In the genomic region with DNA sequence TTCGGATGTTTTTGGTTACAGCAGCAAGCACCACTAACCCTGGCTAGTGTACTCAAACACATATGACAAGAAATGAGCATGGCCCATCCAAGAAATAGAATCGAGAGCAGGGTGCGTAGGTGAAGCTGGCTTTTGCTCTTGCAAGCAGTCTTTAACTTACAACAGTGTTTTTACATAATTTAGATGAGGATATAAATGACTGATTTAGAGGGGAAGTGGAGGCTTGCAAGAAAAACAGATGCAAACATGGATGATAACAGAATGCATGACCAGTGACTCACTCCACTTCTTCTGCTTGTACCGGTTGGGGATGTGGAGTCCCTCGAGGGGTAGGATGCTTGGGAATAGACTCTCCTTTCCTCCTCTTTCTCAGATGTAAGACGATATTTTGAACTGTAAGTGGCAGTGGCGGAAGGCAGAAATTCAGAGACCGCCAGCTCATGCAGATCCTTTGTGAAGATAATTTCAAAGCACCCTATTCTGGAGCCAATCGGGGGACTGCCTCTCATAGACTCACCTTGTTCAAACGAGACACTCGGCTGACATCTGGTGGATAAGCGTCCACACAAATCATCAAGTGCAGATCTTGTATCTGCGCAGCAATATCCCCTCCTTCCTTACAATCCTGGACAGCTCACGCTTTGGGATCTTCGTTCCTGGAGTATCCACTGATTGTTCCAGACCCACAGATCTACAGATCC, we compare ENCODE assay signal across 25 mouse cellular contexts.
DNase-seq lines count a peak whose midpoint lies in the region; ATAC-seq and TF ChIP-seq lines count a peak whose summit lies in the region.
"Had no signal": no experiment of that assay in that cellular context is flagged by ENCODE, and none has a peak within 500 bp of the region (broad histone marks: within the 10 kb centered on the region; RNA-seq: fewer than 3 reads in every experiment).

No protein-coding gene starts in this region.

- H3K4me3 ChIP-seq in hindbrain, postnatal 0 days (ENCODE audit: low read length): no peak overlapping the region
- no peak overlapping the region for H3K4me3 ChIP-seq in hindbrain, embryonic 16.5 days (ENCODE audit: low read length)
- H3K4me3 ChIP-seq: forebrain, embryonic 13.5 days; heart, embryonic 15.5 days; hindbrain, embryonic 13.5 days; limb, embryonic 15.5 days; liver, embryonic 15.5 days; lung, embryonic 15.5 days; megakaryocyte, embryonic 14.5 days had no signal

- no peaks in the 10 kb centered on the region for H3K9me3 ChIP-seq in hindbrain, postnatal 0 days (ENCODE audit: low read length)
- no peaks in the 10 kb centered on the region for H3K9me3 ChIP-seq in hindbrain, embryonic 16.5 days (ENCODE audit: control insufficient read depth, low read length)
- H3K9me3 ChIP-seq: forebrain, embryonic 13.5 days; heart, embryonic 15.5 days; hindbrain, embryonic 13.5 days; limb, embryonic 15.5 days; liver, embryonic 15.5 days; lung, embryonic 15.5 days had no signal

- intact Hi-C loops in left cerebral cortex, postnatal 25 days (cut with DNase I): no loop called here

- H3K9ac ChIP-seq in hindbrain, postnatal 0 days (replicated peaks; ENCODE audit: low read length): no peak overlapping the region
- no peak overlapping the region for H3K9ac ChIP-seq in hindbrain, embryonic 16.5 days (ENCODE audit: low read depth, low read length)
- H3K9ac ChIP-seq: forebrain, embryonic 13.5 days; heart, embryonic 15.5 days; hindbrain, embryonic 13.5 days; limb, embryonic 15.5 days; liver, embryonic 15.5 days; lung, embryonic 15.5 days had no signal

- H3K27ac ChIP-seq in hindbrain, postnatal 0 days: no peak overlapping the region
- no peak overlapping the region for H3K27ac ChIP-seq in hindbrain, embryonic 16.5 days (ENCODE audit: low read depth, low read length)
- H3K27ac ChIP-seq: forebrain, embryonic 13.5 days; heart, embryonic 15.5 days; hindbrain, embryonic 13.5 days; kidney, postnatal 0 days; limb, embryonic 15.5 days; liver, embryonic 15.5 days; lung, embryonic 15.5 days had no signal

- H3K27me3 ChIP-seq in hindbrain, postnatal 0 days (ENCODE audit: insufficient read depth, low read length): no peaks in the 10 kb centered on the region
- no peaks in the 10 kb centered on the region for H3K27me3 ChIP-seq in hindbrain, embryonic 16.5 days (replicated peaks; ENCODE audit: control insufficient read depth, insufficient read depth, low read length)
- H3K27me3 ChIP-seq: forebrain, embryonic 13.5 days; heart, embryonic 15.5 days; hindbrain, embryonic 13.5 days; limb, embryonic 15.5 days; liver, embryonic 15.5 days; lung, embryonic 15.5 days; megakaryocyte, embryonic 14.5 days had no signal

- 90% methylated on average over 15 of the region's 15 CpGs for WGBS in hindbrain, postnatal 0 days
- WGBS in hindbrain, embryonic 16.5 days: 89% methylated on average over 15 of the region's 15 CpGs

- TF ChIP-seq CTCF in hindbrain, postnatal 0 days (IDR thresholded peaks at IDR 0.05; ENCODE audit: low read depth): no peak

- H3K4me1 ChIP-seq in hindbrain, postnatal 0 days (ENCODE audit: insufficient read depth, low read length): no peaks in the 10 kb centered on the region
- no peaks in the 10 kb centered on the region for H3K4me1 ChIP-seq in hindbrain, embryonic 16.5 days (ENCODE audit: control insufficient read depth, insufficient read depth, low read depth, low read length)
- H3K4me1 ChIP-seq: forebrain, embryonic 13.5 days; heart, embryonic 15.5 days; hindbrain, embryonic 13.5 days; limb, embryonic 15.5 days; liver, embryonic 15.5 days; lung, embryonic 15.5 days; megakaryocyte, embryonic 14.5 days had no signal

- H3K4me2 ChIP-seq in hindbrain, postnatal 0 days (ENCODE audit: low read depth, low read length): no peak overlapping the region
- no peak overlapping the region for H3K4me2 ChIP-seq in hindbrain, embryonic 16.5 days (ENCODE audit: low read length)
- H3K4me2 ChIP-seq: forebrain, embryonic 13.5 days; heart, embryonic 15.5 days; hindbrain, embryonic 13.5 days; limb, embryonic 15.5 days; liver, embryonic 15.5 days; lung, embryonic 15.5 days had no signal

- H3K36me3 ChIP-seq in hindbrain, postnatal 0 days (ENCODE audit: insufficient read depth, low read length): no peaks in the 10 kb centered on the region
- no peaks in the 10 kb centered on the region for H3K36me3 ChIP-seq in hindbrain, embryonic 16.5 days (ENCODE audit: control insufficient read depth, insufficient read depth, low read length)
- H3K36me3 ChIP-seq: heart, embryonic 15.5 days; hindbrain, embryonic 13.5 days; limb, embryonic 15.5 days; liver, embryonic 15.5 days; lung, embryonic 15.5 days had no signal

- DNase-seq in hindbrain, postnatal 0 days (ENCODE audit: low spot score): peak; percentile 32
- DNase-seq in left cerebral cortex, postnatal 25 days (ENCODE audit: low spot score in 2 of 2): peak; percentile 33 to 78
- DNase-seq in left cerebral cortex, adult 11 months (ENCODE audit: low spot score): no peak
- DNase-seq in right cerebral cortex, postnatal 25 days: peak; percentile 45
- no peak for DNase-seq in right cerebral cortex, adult 2 months (ENCODE audit: low spot score in 2 of 2)
- DNase-seq in urinary bladder, postnatal 14 days (ENCODE audit: low spot score): no peak
- DNase-seq: adrenal gland, postnatal 10 days; B cell, adult 2 months; cerebellum, adult 8-10 months; cerebellum, postnatal 36 days; gastrocnemius, postnatal 36 days; heart, postnatal 36 days; kidney, adult 2 months; lung, postnatal 36 days; thymus, postnatal 36 days had no signal

- ATAC-seq in hindbrain, postnatal 0 days: no peak
- no peak for ATAC-seq in hindbrain, embryonic 16.5 days
- ATAC-seq: forebrain, embryonic 13.5 days; midbrain, embryonic 16.5 days had no signal

Comparison
In these comparisons a context has a peak if more than half of its experiments do, and no peak if none do; other contexts are left out.
1. DNase-seq: peak in hindbrain, postnatal 0 days (single experiment), left cerebral cortex, postnatal 25 days (2 of 2) and right cerebral cortex, postnatal 25 days (single experiment); none in left cerebral cortex, adult 11 months (single experiment), right cerebral cortex, adult 2 months (0 of 2) and urinary bladder, postnatal 14 days (single experiment).